Mouse (Mus musculus): Measurements from ENCODE around the gene Tex19.2.

Tex19.2 gene

GRCm38 (mm10) chr11:121118577-121118976 is at the start of gene Tex19.2:
Tex19.2 (minus strand) TSS chr11:121118677.
- no peak for DNase-seq (ENCODE audit: low spot score)

- peak; percentile 91 for DNase-seq (ENCODE audit: low spot score)
Observed at GRCm38 (mm10) chr11:121163751-121164150, 45.3 kb upstream of the Tex19.2 start.

DNA sequence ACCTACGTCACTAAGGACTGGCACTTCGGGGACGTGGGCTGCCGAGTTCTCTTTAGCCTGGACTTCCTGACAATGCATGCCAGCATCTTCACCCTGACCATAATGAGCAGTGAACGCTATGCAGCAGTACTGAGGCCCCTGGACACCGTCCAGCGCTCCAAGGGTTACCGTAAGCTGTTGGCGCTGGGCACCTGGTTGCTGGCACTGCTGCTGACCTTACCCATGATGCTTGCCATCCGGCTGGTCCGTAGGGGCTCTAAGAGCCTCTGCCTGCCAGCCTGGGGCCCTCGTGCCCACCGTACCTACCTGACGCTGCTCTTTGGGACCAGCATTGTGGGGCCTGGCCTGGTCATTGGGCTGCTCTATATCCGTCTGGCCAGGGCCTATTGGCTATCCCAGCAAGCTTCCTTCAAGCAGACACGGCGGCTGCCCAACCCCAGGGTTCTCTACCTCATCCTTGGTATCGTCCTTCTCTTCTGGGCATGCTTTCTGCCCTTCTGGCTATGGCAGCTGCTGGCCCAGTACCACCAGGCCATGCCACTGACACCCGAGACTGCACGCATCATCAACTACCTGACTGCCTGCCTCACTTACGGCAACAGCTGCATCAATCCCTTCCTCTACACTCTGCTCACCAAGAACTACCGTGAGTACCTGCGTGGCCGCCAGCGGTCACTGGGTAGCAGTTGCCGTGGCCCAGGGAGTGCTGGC is 42.3 kb upstream of the Tex19.2 start:
- no peak for DNase-seq (ENCODE audit: low spot score)

GRCm38 (mm10) chr11:121159971-121160370 is 41.5 kb upstream of the Tex19.2 start, which contains the start of gene Uts2r:
Uts2r (plus strand) TSS chr11:121160271.
- no peak for DNase-seq (ENCODE audit: low spot score)

DNA sequence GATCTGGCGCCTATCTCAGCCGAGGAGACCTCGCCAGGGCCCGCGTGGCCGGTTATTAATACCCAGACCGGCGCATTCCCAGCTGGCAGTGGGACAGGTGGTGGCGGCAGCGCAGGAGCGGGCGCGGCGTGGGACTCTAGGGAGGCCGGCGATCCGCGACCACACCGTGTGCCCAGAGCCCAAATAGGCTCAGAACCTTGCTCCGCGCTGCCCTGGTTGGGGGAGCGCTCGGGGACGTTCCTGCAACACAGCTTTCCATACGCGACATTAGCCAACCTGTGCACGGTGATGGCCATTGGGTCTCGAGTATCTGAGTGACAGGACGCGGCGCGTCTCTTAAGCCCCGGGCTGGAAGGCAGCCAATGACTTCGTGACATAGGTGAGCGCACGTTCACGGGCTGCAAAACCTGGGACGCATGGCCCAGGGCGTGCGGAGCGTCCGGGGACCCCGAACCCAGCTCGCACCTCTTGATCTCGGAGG is 38.0 kb upstream of the Tex19.2 start:
- no peak for DNase-seq (ENCODE audit: low spot score)

DNA sequence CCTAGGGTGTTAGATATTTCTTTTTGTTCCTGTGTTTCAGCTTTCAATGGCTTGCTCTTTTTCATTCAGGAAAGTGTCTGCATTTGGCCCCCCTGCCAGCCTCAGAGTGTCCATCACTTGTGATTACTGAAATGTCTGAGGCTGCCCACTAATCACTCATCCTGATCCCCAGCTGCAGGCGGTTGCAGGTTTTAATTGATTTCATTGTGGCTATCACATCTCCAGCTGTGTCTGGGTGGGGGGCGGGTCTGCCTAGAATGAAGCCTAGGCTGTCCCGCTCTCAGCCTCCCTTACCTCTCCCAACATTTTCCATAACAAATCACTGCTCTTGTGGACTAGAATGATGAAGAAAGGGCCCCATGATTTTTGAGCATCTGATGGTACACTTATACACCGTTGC is 35.7 kb upstream of the Tex19.2 start:
- DNase-seq (ENCODE audit: low spot score) = no peak

DNA sequence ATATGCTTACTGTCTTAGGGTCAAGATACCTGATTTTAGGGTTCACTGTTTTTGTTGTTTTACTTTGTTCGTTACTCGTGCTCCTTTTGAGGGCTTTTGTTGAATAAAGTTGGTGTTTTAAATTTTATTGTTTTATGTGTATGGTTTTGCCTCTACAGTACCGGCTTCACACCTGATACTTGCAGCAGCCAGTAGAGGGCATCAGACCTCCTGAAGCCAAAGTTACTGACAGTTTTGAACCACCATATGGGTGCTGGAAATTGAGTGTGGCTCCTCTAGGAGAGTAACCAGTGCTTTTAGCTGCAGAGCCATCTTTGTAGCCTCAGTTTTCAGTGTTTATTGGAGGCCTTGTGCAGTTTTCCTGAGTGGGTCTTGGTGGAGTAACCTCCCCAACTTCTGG is 29.7 kb upstream of the Tex19.2 start:
- no peak for DNase-seq (ENCODE audit: low spot score)

- no peak for DNase-seq (ENCODE audit: low spot score)
Observed at GRCm38 (mm10) chr11:121145865-121146264, 27.4 kb upstream of the Tex19.2 start, which contains the start of gene Tex19.1. Tex19.1 (plus strand) TSS chr11:121146143.

- DNase-seq (ENCODE audit: low spot score) = peak; percentile 69
Observed at GRCm38 (mm10) chr11:121143325-121144015, 25.0 kb upstream of the Tex19.2 start.

DNA sequence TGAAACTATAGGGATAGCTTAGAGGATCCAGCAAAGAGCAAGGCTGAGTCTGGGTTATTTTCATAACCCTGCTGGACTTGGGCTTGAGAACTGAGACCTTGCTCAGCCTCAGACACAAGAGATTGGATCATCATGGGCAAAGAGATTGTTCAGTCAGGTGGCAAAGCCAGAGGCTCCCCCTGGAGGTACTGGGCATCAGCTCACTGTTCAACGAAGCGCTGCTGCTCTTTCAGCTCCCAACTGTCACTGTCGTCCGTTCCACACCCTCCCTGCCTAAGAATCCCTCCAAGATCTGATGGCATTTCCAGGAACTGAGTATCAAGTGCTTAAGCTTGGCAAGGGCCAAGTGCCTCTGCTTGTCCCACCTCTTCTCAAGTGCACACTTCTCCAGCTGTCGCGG is 20.3 kb upstream of the Tex19.2 start:
- no peak for DNase-seq (ENCODE audit: low spot score)

GRCm38 (mm10) chr11:121137682-121138081 is 19.2 kb upstream of the Tex19.2 start:
- DNase-seq (ENCODE audit: low spot score) = no peak

GRCm38 (mm10) chr11:121134600-121134999 is 16.1 kb upstream of the Tex19.2 start:
- no peak for DNase-seq (ENCODE audit: low spot score)

GRCm38 (mm10) chr11:121129616-121130015 is 11.1 kb upstream of the Tex19.2 start:
- peak; percentile 55 for DNase-seq (ENCODE audit: low spot score)

GRCm38 (mm10) chr11:121127441-121127840 is 9.0 kb upstream of the Tex19.2 start:
- DNase-seq (ENCODE audit: low spot score) = no peak

DNA sequence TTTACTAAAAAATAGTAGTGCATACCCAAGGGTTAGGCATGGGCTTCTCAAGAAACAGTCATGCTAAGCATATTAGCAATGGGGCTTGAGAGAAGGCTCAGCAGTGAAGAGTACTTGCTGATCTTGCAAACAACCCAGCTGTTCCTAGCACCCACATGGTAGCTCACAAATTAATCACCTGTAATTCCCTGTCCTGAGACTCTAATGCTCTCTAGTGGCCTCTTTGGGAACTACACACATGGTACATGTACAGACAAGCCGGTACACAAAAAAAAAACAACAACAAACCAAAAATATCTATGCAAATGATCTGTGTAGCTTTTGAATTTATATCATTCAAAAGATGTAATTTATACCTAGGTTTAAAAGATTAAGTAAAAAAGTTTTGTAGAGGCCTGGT is 7.9 kb upstream of the Tex19.2 start:
- no peak for DNase-seq (ENCODE audit: low spot score)

DNA sequence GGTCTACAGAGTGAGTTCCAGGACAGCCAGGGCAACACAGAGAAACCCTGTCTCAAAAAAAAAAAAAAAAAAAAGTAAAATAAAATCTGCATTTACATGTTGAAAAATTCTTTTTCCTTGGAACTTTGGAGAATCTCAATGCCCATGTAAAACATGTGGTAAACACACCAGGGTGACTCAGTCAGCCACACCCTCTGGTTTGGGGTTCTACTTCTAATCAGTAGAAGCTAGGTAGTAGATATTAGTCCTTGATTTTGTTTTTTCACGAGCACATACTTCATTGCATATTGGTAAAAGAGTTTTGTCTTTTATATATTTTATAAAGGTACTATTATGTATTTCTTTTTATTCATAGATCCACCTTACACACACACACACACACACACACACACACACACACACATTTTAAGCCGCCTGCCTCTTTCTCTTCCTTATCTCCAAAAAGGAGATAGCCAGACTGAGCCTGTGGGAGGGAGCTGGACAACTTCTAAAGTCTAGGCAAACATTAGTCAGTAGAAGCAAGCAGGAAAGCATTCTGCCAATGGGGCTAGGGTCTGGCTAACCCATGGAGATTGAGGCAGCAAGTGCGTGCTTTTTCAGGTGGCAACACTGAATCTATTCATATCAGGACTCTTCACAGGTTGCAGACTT is 7.2 kb upstream of the Tex19.2 start:
- DNase-seq (ENCODE audit: low spot score) = no peak

DNA sequence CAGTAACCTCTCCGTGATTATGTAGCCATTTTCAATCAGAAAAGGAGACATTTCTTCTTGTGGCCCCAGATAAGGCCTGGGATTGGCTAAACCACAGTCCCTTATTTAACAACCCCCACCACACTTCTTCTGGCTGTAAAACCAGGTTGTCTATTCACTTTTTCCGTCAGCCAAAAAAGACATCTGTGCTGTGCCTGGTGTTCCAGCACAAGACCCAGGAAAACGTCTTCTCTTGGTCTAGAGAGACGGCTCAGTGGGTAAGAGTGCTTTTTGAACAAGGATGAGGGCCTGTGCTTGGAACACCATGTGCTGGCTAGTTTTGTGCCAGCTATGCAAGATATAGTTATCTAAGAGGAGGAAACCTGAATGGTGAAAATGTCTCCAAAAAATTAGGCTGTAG is 5.0 kb upstream of the Tex19.2 start:
- DNase-seq (ENCODE audit: low spot score) = no peak

DNA sequence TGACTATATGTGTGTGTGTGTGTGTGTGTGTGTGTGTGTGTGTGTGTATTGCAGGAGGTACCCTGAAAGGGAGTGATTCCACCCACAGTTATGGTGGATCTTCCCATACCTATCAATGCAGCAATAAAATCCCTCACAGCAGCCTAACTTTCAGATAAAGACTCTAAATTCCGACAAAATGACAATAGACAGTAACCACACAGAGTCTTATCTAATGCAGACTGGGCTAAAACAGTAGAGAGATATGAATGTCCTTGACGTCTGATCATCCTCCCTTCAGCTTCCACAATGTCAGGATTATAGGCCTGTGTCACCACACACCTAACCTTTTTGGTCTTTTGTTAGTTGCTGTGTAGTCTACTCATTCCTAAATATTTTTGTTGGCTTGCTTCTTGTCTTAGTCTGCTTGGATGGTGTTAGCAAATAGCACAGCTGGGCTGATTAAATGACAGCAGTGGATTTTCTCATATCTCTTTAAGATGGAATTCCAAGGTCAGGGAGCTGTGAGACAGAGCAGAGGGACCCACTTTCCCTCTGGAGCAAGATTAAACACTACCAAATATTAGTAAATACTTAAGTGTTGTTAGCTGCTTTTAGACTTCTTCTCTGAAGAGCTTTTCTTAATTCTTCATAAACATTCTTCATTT is 3.7 kb upstream of the Tex19.2 start:
- DNase-seq (ENCODE audit: low spot score) = no peak

DNA sequence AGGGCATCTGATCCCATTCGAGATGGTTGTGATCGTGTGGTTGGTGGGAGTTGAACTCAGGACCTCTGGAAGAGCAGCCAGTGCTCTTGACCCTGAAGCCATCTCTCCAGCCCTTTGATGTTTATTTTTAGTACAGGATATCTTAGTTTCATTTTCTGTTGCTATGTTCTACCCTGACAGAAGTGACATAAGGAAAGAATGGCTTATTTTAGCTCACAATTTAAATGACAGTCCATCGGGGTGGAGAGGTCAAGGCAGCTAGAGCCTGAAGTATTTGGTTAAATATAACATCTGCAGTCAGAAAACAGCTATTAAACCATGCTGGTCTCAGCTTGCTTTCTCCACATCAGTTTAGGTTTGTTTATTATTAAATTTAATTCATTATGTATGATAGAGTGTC is 2.7 kb upstream of the Tex19.2 start:
- DNase-seq (ENCODE audit: low spot score) = no peak

GRCm38 (mm10) chr11:121118106-121118505 is 371 bp downstream of the Tex19.2 start:
- DNase-seq (ENCODE audit: low spot score) = no peak

GRCm38 (mm10) chr11:121112091-121112775 is 6.2 kb downstream of the Tex19.2 start:
- peak; percentile 87 for DNase-seq (ENCODE audit: low spot score)

GRCm38 (mm10) chr11:121111601-121112000 is 6.9 kb downstream of the Tex19.2 start:
- DNase-seq (ENCODE audit: low spot score) = peak; percentile 43

All from adipocyte (in vitro differentiated cells).